In genomic region chr2:14641040-14641439, GRCm38 (mm10) we compare ENCODE assay signal across 10 mouse cellular contexts. TPM values are rescaled to one million over a fixed set of nuclear protein-coding genes. Genes with fewer than 3 reads are reported as not detected.
A peak's percentile ranks its signal among the peaks of the same experiment; 100 is the strongest.
DNase-seq lines count a peak whose midpoint lies in the region; ATAC-seq and TF ChIP-seq lines count a peak whose summit lies in the region.
"Had no signal": no experiment of that assay in that cellular context is flagged by ENCODE, and none has a peak within 500 bp of the region (broad histone marks: within the 10 kb centered on the region; RNA-seq: fewer than 3 reads in every experiment).

No protein-coding gene starts in this region.

- no peak overlapping the region for H3K4me3 ChIP-seq in hindbrain, embryonic 16.5 days (ENCODE audit: low read length)
- no peak overlapping the region for H3K4me3 ChIP-seq in hindbrain, embryonic 11.5 days (ENCODE audit: low read depth, low read length)
- H3K4me3 ChIP-seq in lung, postnatal 0 days (ENCODE audit: low read depth, low read length): no peak overlapping the region
- H3K4me3 ChIP-seq: embryonic facial prominence, embryonic 12.5 days had no signal

- 45% methylated on average over 2 of the region's 2 CpGs for WGBS in hindbrain, embryonic 16.5 days
- WGBS in hindbrain, embryonic 11.5 days: 75% methylated on average over 2 of the region's 2 CpGs
- 5% methylated on average over 2 of the region's 2 CpGs for WGBS in lung, postnatal 0 days

- no peak for TF ChIP-seq EP300 in lung, postnatal 0 days (IDR thresholded peaks at IDR 0.05)

- no peak for TF ChIP-seq CTCF in lung, postnatal 0 days (IDR thresholded peaks at IDR 0.05)

- H3K27ac ChIP-seq in hindbrain, embryonic 16.5 days (ENCODE audit: low read depth, low read length): no peak overlapping the region
- H3K27ac ChIP-seq in hindbrain, embryonic 11.5 days (ENCODE audit: low read depth, low read length): no peak overlapping the region
- no peak overlapping the region for H3K27ac ChIP-seq in lung, postnatal 0 days (ENCODE audit: low read length)
- H3K27ac ChIP-seq: embryonic facial prominence, embryonic 12.5 days had no signal

- no peak overlapping the region for H3K9ac ChIP-seq in hindbrain, embryonic 16.5 days (ENCODE audit: low read depth, low read length)
- H3K9ac ChIP-seq in hindbrain, embryonic 11.5 days (ENCODE audit: low read depth, low read length): no peak overlapping the region
- H3K9ac ChIP-seq in lung, postnatal 0 days (replicated peaks; ENCODE audit: low read depth): no peak overlapping the region
- H3K9ac ChIP-seq: embryonic facial prominence, embryonic 12.5 days had no signal

- DNase-seq in hindbrain, embryonic 11.5 days (ENCODE audit: low spot score): no peak
- DNase-seq in adipocyte (ENCODE audit: low spot score): peak; percentile 68
- peak; percentile 34 to 35 for DNase-seq in heart, adult 18-20 months
- DNase-seq in lung, postnatal 0 days (ENCODE audit: low spot score): peak; percentile 62
- DNase-seq in spleen, adult 12 weeks (ENCODE audit: low spot score): no peak
- DNase-seq in thymus, postnatal 10 days (ENCODE audit: low spot score in 2 of 2): no peak
- DNase-seq in thymus, postnatal 14 days: no peak

- H3K4me1 ChIP-seq in hindbrain, embryonic 16.5 days (ENCODE audit: control insufficient read depth, insufficient read depth, low read depth, low read length): peaks cover 3% of the 10 kb centered on the region
- H3K4me1 ChIP-seq in hindbrain, embryonic 11.5 days (replicated peaks; ENCODE audit: control insufficient read depth, insufficient read depth, low read length): no peaks in the 10 kb centered on the region
- peaks cover 7% of the 10 kb centered on the region for H3K4me1 ChIP-seq in lung, postnatal 0 days (ENCODE audit: insufficient read depth, low read depth, low read length)

- H3K4me2 ChIP-seq in hindbrain, embryonic 16.5 days (ENCODE audit: low read length): no peak overlapping the region
- H3K4me2 ChIP-seq in hindbrain, embryonic 11.5 days (replicated peaks; ENCODE audit: low read depth, low read length): no peak overlapping the region
- H3K4me2 ChIP-seq in lung, postnatal 0 days (replicated peaks; ENCODE audit: low read depth, low read length): no peak overlapping the region
- H3K4me2 ChIP-seq: embryonic facial prominence, embryonic 12.5 days had no signal

- no peaks in the 10 kb centered on the region for H3K27me3 ChIP-seq in hindbrain, embryonic 16.5 days (replicated peaks; ENCODE audit: control insufficient read depth, insufficient read depth, low read length)
- no peaks in the 10 kb centered on the region for H3K27me3 ChIP-seq in hindbrain, embryonic 11.5 days (ENCODE audit: control insufficient read depth, insufficient read depth, low read length)
- no peaks in the 10 kb centered on the region for H3K27me3 ChIP-seq in lung, postnatal 0 days (replicated peaks; ENCODE audit: insufficient read depth, low read length)
- H3K27me3 ChIP-seq: embryonic facial prominence, embryonic 12.5 days had no signal

- peak; percentile 74 for ATAC-seq in hindbrain, embryonic 16.5 days
- no peak for ATAC-seq in hindbrain, embryonic 11.5 days (ENCODE audit: low FRiP score)
- ATAC-seq in lung, postnatal 0 days: peak; percentile 60

- no peaks in the 10 kb centered on the region for H3K9me3 ChIP-seq in hindbrain, embryonic 16.5 days (ENCODE audit: control insufficient read depth, low read length)
- no peaks in the 10 kb centered on the region for H3K9me3 ChIP-seq in hindbrain, embryonic 11.5 days (ENCODE audit: control insufficient read depth, low read length)
- no peaks in the 10 kb centered on the region for H3K9me3 ChIP-seq in lung, postnatal 0 days (ENCODE audit: low read length)
- H3K9me3 ChIP-seq: embryonic facial prominence, embryonic 12.5 days had no signal

- H3K36me3 ChIP-seq in hindbrain, embryonic 16.5 days (ENCODE audit: control insufficient read depth, insufficient read depth, low read length): no peaks in the 10 kb centered on the region
- H3K36me3 ChIP-seq in hindbrain, embryonic 11.5 days (ENCODE audit: control insufficient read depth, insufficient read depth, low read length): no peaks in the 10 kb centered on the region
- H3K36me3 ChIP-seq in lung, postnatal 0 days (ENCODE audit: insufficient read depth, low read length): no peaks in the 10 kb centered on the region
- H3K36me3 ChIP-seq: embryonic facial prominence, embryonic 12.5 days had no signal

RNA-seq across cellular contexts. Expression of gene Cacnb2, which starts 38.2 kb away (rescaled TPM):
- polyA plus RNA-seq in hindbrain, embryonic 16.5 days (2015; fragmentation: Nextera tagmentation; extraction: Ambion mirVana): 6.6 and 7.6 TPM in 2 replicates
- polyA plus RNA-seq in hindbrain, embryonic 11.5 days (2014; fragmentation: Nextera tagmentation; extraction: Ambion mirVana): 1.4 and 2.8 TPM in 2 replicates
- total RNA-seq in heart, adult 18-20 months (2021): 10 to 100 TPM; 81.5 to 86.5 TPM
- polyA plus RNA-seq in lung, postnatal 0 days (2015; fragmentation: Nextera tagmentation; extraction: Ambion mirVana): 5.1 and 5.2 TPM in 2 replicates
- total RNA-seq: MEL had no signal

Comparison
In these comparisons a context has a peak if more than half of its experiments do, and no peak if none do; other contexts are left out.
1. DNase-seq: peak in adipocyte (single experiment), heart, adult 18-20 months (2 of 2) and lung, postnatal 0 days (single experiment); none in hindbrain, embryonic 11.5 days (single experiment), spleen, adult 12 weeks (single experiment), thymus, postnatal 10 days (0 of 2) and thymus, postnatal 14 days (single experiment).